Mouse (Mus musculus) testis, adult 2 months (tissue): ENCODE results near the gene Gpr37l1. TPM values are rescaled to one million over a fixed set of nuclear protein-coding genes. Genes with fewer than 3 reads are reported as not detected.

Source experiments
- H3K27ac ChIP-seq: fragments of 200-500 bp; 2 replicates; pipeline ENCODE4 v1.5.1; 2012; ENCODE audit warnings: low read depth, low read length; ENCODE audit not compliant: control insufficient read depth, insufficient read depth
- H3K27me3 ChIP-seq: fragments of 200-500 bp; 2 replicates; pipeline ENCODE4 v1.6.1; 2012; ENCODE audit warnings: mild to moderate bottlenecking, low read length, moderate library complexity; ENCODE audit not compliant: control insufficient read depth, insufficient read depth
- H3K36me3 ChIP-seq: fragments of 200-500 bp; 2 replicates; pipeline ENCODE4 v1.6.1; 2012; ENCODE audit warnings: mild to moderate bottlenecking, low read length; ENCODE audit not compliant: control insufficient read depth, insufficient read depth
- H3K4me1 ChIP-seq: fragments of 200-500 bp; 2 replicates; pipeline ENCODE4 v1.6.1; 2012; ENCODE audit warnings: low read length; ENCODE audit not compliant: control insufficient read depth, insufficient read depth
- H3K4me3 ChIP-seq: fragments of 200-500 bp; 2 replicates; pipeline ENCODE4 v1.5.1; 2012; ENCODE audit warnings: low read depth, mild to moderate bottlenecking, low read length, moderate library complexity, mixed read lengths; ENCODE audit not compliant: control insufficient read depth
- CTCF ChIP-seq: fragments of 200-500 bp; IDR thresholded peaks from 2 replicates; pipeline ENCODE4 v1.5.1; 2012; ENCODE audit warnings: low read depth, mild to moderate bottlenecking, inconsistent platforms, low read length, moderate library complexity; ENCODE audit not compliant: control insufficient read depth, insufficient read depth, insufficient replicate concordance
- POLR2A ChIP-seq: fragments of 200-500 bp; IDR thresholded peaks from 2 replicates; pipeline ENCODE4 v1.6.1; 2012; ENCODE audit warnings: low read depth, mild to moderate bottlenecking, inconsistent platforms, low read length, moderate library complexity; ENCODE audit not compliant: control insufficient read depth
- polyA plus RNA-seq: library from polyadenylated mRNA; depleted of rRNA; stranded (reverse); fragments of >200 nt; gene quantifications from 2 replicates; pipeline ENCODE4 v1.2.3, GENCODE M21; 2012

Gpr37l1 gene
- polyA plus RNA-seq, 1 experiment = not detected

- no peak overlapping the region for H3K4me3 ChIP-seq
- H3K27me3 ChIP-seq = no peaks in the 10 kb centered on the region
- no peaks in the 10 kb centered on the region for H3K36me3 ChIP-seq
- no peak overlapping the region for H3K27ac ChIP-seq
- TF ChIP-seq CTCF = no peak
- no peak for TF ChIP-seq POLR2A
- no peaks in the 10 kb centered on the region for H3K4me1 ChIP-seq
Observed at GRCm38 (mm10) chr1:135181275-135181674, 13.8 kb upstream of the Gpr37l1 start.

GRCm38 (mm10) chr1:135180830-135181229, 13.3 kb upstream of the Gpr37l1 start:
- no peak for TF ChIP-seq CTCF
- no peak for TF ChIP-seq POLR2A
- Histone ChIP-seq H3K27me3 (no peaks in the 10 kb centered on the region), H3K36me3 (no peaks in the 10 kb centered on the region), H3K4me3 (no peak overlapping the region), H3K27ac (no peak overlapping the region), H3K4me1 (no peaks in the 10 kb centered on the region)

DNA sequence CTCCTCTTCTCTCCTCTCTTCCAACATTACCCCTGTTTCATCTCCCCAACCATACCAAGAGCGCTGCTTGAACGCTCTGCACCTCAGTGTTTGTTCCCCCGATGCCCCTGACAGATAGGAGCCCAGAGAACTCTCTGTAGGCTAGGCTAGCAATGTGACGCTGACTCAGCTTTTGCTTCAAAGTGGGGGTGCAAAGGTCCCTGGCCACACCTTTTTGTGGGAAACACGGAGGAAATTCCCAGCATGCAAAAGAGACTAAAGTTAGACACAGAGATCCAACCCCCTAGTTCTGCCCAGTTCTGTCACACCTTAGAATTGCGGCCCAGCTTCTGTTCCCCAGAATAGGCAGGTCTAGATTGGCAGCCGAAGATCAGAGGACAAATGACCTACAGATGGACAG, 11.4 kb upstream of the Gpr37l1 start:
- Histone ChIP-seq H3K4me3 (no peak overlapping the region), H3K4me1 (no peaks in the 10 kb centered on the region), H3K27ac (no peak overlapping the region), H3K36me3 (no peaks in the 10 kb centered on the region), H3K27me3 (no peaks in the 10 kb centered on the region)
- TF ChIP-seq POLR2A (no peak), CTCF (no peak)

DNA sequence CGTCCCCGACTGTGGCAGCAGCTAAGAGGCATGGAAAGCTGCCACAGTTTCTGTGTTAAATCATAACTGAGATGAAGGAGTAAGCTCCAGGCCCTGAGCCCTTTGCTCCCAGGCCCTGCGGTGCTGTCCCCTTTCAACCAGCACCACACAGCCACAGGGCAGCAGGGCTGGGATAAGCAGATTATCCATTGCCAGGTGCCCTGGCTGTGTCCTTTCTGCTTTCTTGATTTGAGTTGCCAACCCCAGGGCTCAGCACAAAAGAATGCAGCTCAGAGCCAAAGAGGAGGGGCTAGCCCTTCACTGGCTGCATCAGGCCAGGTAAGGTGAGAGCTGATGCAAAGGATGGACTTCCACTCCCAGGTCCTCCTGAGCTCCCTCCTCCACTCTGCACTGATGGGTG, 10.2 kb upstream of the Gpr37l1 start:
- TF ChIP-seq CTCF (no peak), POLR2A (no peak)
- H3K4me3 ChIP-seq = no peak overlapping the region
- no peaks in the 10 kb centered on the region for H3K4me1 ChIP-seq
- no peaks in the 10 kb centered on the region for H3K36me3 ChIP-seq
- no peak overlapping the region for H3K27ac ChIP-seq
- no peaks in the 10 kb centered on the region for H3K27me3 ChIP-seq

DNA sequence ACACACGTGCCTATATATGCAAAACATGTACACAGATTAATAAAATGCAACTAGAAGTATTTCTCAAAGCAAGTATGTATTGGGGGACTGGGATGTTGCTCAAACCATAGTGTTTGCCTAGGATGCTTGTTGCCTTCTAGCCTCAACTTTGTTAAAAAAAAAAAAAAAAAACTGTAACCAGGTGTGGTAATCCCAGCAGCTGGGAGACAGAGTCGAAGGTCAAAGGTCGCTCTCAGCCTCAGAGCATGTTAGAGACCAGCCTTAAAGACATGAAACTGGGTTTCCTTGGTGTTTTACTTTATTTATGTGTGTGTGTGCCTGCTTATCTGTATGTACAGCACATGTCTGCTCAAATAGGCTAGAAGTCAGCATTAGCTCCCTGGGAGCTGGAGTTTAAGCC, 7.7 kb upstream of the Gpr37l1 start:
- H3K36me3 ChIP-seq = no peaks in the 10 kb centered on the region
- no peak overlapping the region for H3K27ac ChIP-seq
- no peak overlapping the region for H3K4me3 ChIP-seq
- H3K4me1 ChIP-seq = peaks cover 4% of the 10 kb centered on the region
- no peak for TF ChIP-seq POLR2A
- TF ChIP-seq CTCF = no peak
- no peaks in the 10 kb centered on the region for H3K27me3 ChIP-seq

DNA sequence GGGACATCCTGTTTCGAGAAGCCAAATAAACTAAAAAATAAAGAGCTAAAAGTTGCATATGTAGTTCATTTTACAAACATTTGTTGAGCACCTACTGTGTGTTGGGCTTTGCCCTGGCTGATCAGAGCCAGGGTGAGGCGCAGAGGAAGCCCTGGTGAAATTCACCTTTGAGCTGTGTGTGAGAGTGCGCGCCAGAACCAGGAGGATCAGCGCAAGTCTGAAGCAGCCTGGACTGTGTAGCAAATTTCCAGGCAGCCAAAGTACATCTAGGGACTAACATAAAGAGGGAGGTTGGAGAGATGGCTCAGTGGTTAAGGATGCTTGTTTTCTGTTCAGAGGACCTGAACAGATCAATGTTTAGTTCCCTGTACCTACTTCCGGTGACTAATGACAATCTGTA, 5.8 kb upstream of the Gpr37l1 start:
- Histone ChIP-seq H3K4me1 (peaks cover 6% of the 10 kb centered on the region), H3K4me3 (no peak overlapping the region), H3K27ac (no peak overlapping the region), H3K27me3 (no peaks in the 10 kb centered on the region), H3K36me3 (no peaks in the 10 kb centered on the region)
- no peak for TF ChIP-seq POLR2A
- TF ChIP-seq CTCF = no peak

DNA sequence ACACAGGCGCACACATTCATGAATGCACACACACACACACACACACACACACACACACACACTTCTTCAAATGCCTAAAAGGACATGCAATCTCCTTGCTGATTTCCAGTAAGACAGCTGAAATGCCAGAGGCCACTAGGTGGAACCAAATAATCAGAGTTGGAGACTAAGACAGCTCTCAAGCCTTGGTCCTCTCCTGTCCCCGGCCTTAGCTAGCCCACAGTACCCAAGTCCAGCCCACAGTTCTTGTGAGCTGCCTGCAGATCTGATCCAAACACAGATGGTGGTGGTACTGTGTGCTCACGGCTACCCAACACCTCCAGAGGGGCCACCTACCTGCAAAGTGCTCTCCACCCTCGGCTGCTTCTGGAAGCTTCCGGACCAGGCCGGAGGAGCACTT, 4.5 kb upstream of the Gpr37l1 start:
- H3K27ac ChIP-seq = no peak overlapping the region
- no peak overlapping the region for H3K4me3 ChIP-seq
- peaks cover 6% of the 10 kb centered on the region for H3K4me1 ChIP-seq
- H3K36me3 ChIP-seq = no peaks in the 10 kb centered on the region
- TF ChIP-seq CTCF (peak; percentile 31; the same call in 1 of the 2 replicates), POLR2A (no peak)
- no peaks in the 10 kb centered on the region for H3K27me3 ChIP-seq

DNA sequence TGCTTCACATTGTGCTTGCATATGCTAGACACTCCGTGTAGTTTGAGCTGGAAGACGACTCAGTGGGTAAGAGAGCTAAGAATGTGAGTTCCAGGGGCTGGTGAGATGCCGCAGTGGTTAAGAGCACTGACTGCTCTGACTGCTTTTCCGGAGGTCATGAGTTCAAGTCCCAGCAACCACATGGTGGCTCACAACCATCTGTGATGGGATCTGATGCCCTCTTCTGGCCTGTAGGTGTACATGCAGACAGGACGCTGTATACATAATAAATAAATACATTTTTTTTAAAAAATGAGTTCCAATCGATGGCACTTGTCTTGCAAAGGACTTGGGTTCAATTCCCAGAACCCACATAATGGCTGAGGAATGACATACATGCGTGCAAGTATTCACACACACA, 3.7 kb upstream of the Gpr37l1 start:
- peaks cover 6% of the 10 kb centered on the region for H3K4me1 ChIP-seq
- no peak for TF ChIP-seq CTCF
- TF ChIP-seq POLR2A = no peak
- no peaks in the 10 kb centered on the region for H3K36me3 ChIP-seq

More for the DNA sequence above, 3.7 kb upstream of the Gpr37l1 start:
- Histone ChIP-seq H3K27me3 (no peaks in the 10 kb centered on the region), H3K4me3 (no peak overlapping the region), H3K27ac (no peak overlapping the region)
